8 mouse cellular contexts compared by ENCODE assay signal in genomic region chr4:130663810-130664401, GRCm38 (mm10). TPM values are rescaled to one million over a fixed set of nuclear protein-coding genes. Genes with fewer than 3 reads are reported as not detected.
A peak's percentile ranks its signal among the peaks of the same experiment; 100 is the strongest.
DNase-seq lines count a peak whose midpoint lies in the region; ATAC-seq and TF ChIP-seq lines count a peak whose summit lies in the region.

No protein-coding gene starts in this region.

- H3K9me3 ChIP-seq in hindbrain, postnatal 0 days (ENCODE audit: low read length): no peaks in the 10 kb centered on the region
- no peaks in the 10 kb centered on the region for H3K9me3 ChIP-seq in midbrain, embryonic 10.5 days (replicated peaks)

- peak overlapping the region; percentile 92 for H3K4me3 ChIP-seq in hindbrain, postnatal 0 days (ENCODE audit: low read length)
- peak overlapping the region; percentile 93 for H3K4me3 ChIP-seq in midbrain, embryonic 10.5 days

- intact Hi-C loops in left cerebral cortex, postnatal 14 days (cut with DNase I): no loop called here

- no peak; the same call in 1 of the 2 replicates for TF ChIP-seq CTCF in hindbrain, postnatal 0 days (IDR thresholded peaks at IDR 0.05; ENCODE audit: low read depth)

- WGBS in hindbrain, postnatal 0 days: 0% methylated on average over 22 of the region's 22 CpGs
- WGBS in midbrain, embryonic 10.5 days: under 1% methylated on average over 22 of the region's 22 CpGs

- peak overlapping the region; percentile 78 for H3K4me2 ChIP-seq in hindbrain, postnatal 0 days (ENCODE audit: low read depth, low read length)

- no peaks in the 10 kb centered on the region for H3K27me3 ChIP-seq in hindbrain, postnatal 0 days (ENCODE audit: insufficient read depth, low read length)
- H3K27me3 ChIP-seq in midbrain, embryonic 10.5 days (ENCODE audit: low read depth, poor library complexity, severe bottlenecking): no peaks in the 10 kb centered on the region

- peak; percentile 61 for DNase-seq in NIH3T3 (ENCODE audit: low read depth)
- peak; percentile 42 for DNase-seq in cerebellum, adult 8-10 months
- peak; percentile 42 to 44 for DNase-seq in frontal cortex, postnatal 10 days (ENCODE audit: low spot score in 2 of 2)
- DNase-seq in hindbrain, postnatal 0 days (ENCODE audit: low spot score): peak; percentile 55
- DNase-seq in left cerebral cortex, postnatal 14 days (ENCODE audit: low spot score in 2 of 2): peak; percentile 9 to 35
- peak; percentile 60 for DNase-seq in midbrain, embryonic 10.5 days (ENCODE audit: low spot score)
- peak; percentile 18 to 35 for DNase-seq in spleen, adult 18-20 months

- H3K9ac ChIP-seq in hindbrain, postnatal 0 days (replicated peaks; ENCODE audit: low read length): peak overlapping the region; percentile 95

- peak; percentile 39 for ATAC-seq in hindbrain, postnatal 0 days
- no peak for ATAC-seq in megakaryocyte-erythroid progenitor cell, adult 5-6 weeks (replicated peaks; ENCODE audit: low FRiP score, low TSS enrichment, poor library complexity, severe bottlenecking)

- H3K4me1 ChIP-seq in hindbrain, postnatal 0 days (ENCODE audit: insufficient read depth, low read length): peaks cover 13% of the 10 kb centered on the region
- H3K4me1 ChIP-seq in midbrain, embryonic 10.5 days: peaks cover 36% of the 10 kb centered on the region

- H3K36me3 ChIP-seq in hindbrain, postnatal 0 days (ENCODE audit: insufficient read depth, low read length): no peaks in the 10 kb centered on the region
- peaks cover 26% of the 10 kb centered on the region for H3K36me3 ChIP-seq in midbrain, embryonic 10.5 days

- peak overlapping the region; percentile 97 for H3K27ac ChIP-seq in hindbrain, postnatal 0 days
- H3K27ac ChIP-seq in midbrain, embryonic 10.5 days (replicated peaks): peak overlapping the region; percentile 99

RNA-seq across cellular contexts. Expression of gene Pum1, which starts 0.8 kb away (rescaled TPM):
- total RNA-seq in hindbrain, postnatal 0 days (2014; rRNA removed): 78.0 and 84.4 TPM in 2 replicates
- 61.9 and 64.9 TPM in 2 replicates for polyA plus RNA-seq in hindbrain, postnatal 0 days (2015; fragmentation: Nextera tagmentation; extraction: Ambion mirVana)
- 100 to 1,000 TPM; 111 TPM for total RNA-seq in left cerebral cortex, postnatal 14 days (2021)
- polyA plus RNA-seq in midbrain, embryonic 10.5 days (2016; fragmentation: Nextera tagmentation; extraction: Ambion mirVana): 117 and 126 TPM in 2 replicates
- total RNA-seq in megakaryocyte-erythroid progenitor cell, adult 5-6 weeks (2014; fragmentation: Nextera tagmentation): 60.3 and 62.4 TPM in 2 replicates
- 35.9 and 41.2 TPM in 2 replicates for total RNA-seq in megakaryocyte-erythroid progenitor cell, adult 5-6 weeks (2017)
